Mouse (Mus musculus) forebrain, embryonic 10.5 days (tissue): ENCODE data around the gene Themis3. TPM values are rescaled to one million over a fixed set of nuclear protein-coding genes. Genes with fewer than 3 reads are reported as not detected.

Experiments used
- polyA plus RNA-seq: library from polyadenylated mRNA; unstranded; fragments of >200 nt; fragmentation: Nextera tagmentation; extraction: Ambion mirVana; gene quantifications from 2 replicates; pipeline ENCODE4 v1.2.1, GENCODE M21; 2016

The Themis3 gene
- polyA plus RNA-seq, 1 experiment from 2014 or later = 0.07 TPM

Other genes starting within 250 kb of the Themis3 start
- 25.5 and 28.4 TPM in 2 replicates for gene Mtcl1, start 144.9 kb downstream of the Themis3 start, polyA plus RNA-seq
- 24.8 and 26.4 TPM in 2 replicates for gene Rab12, start 74.9 kb downstream of the Themis3 start, polyA plus RNA-seq